Mouse (Mus musculus) liver, embryonic 13.5 days (tissue): ENCODE results near the gene Mpeg1. TPM values are rescaled to one million over a fixed set of nuclear protein-coding genes. Genes with fewer than 3 reads are reported as not detected.

Source experiments
- ATAC-seq: fragments of 200-750 bp; cut with Nextera tagmentation; 2 replicates; pipeline ENCODE4 v1.8.0; 2017; ENCODE audit warnings: low read depth, mild to moderate bottlenecking, moderate number of reproducible peaks, moderate library complexity
- DNase-seq: peaks from one replicate; pipeline ENCODE4 v3.0.0; 2022
- H3K27ac ChIP-seq: fragments of 300-500 bp; sonication (generic); 2 replicates; pipeline ENCODE4 v1.5.1; 2015; ENCODE audit warnings: moderate library complexity, mild to moderate bottlenecking, inconsistent platforms
- H3K27me3 ChIP-seq: fragments of 300-500 bp; sonication (generic); 2 replicates; pipeline ENCODE4 v1.6.1; 2015; ENCODE audit warnings: mild to moderate bottlenecking, inconsistent platforms
- H3K36me3 ChIP-seq: fragments of 300-500 bp; sonication (generic); 2 replicates; pipeline ENCODE4 v1.6.1; 2015; ENCODE audit warnings: mild to moderate bottlenecking, inconsistent platforms
- H3K4me1 ChIP-seq: fragments of 300-500 bp; sonication (generic); replicated peaks from 2 replicates; pipeline ENCODE4 v1.6.1; 2015; ENCODE audit warnings: inconsistent platforms
- H3K4me2 ChIP-seq: fragments of 300-500 bp; sonication (generic); 2 replicates; pipeline ENCODE4 v1.6.1; 2015; ENCODE audit warnings: inconsistent platforms, mild to moderate bottlenecking, moderate library complexity
- H3K4me3 ChIP-seq: fragments of 300-500 bp; sonication (generic); replicated peaks from 2 replicates; pipeline ENCODE4 v1.5.1; 2015; ENCODE audit warnings: mild to moderate bottlenecking, inconsistent platforms
- H3K9ac ChIP-seq: fragments of 300-500 bp; sonication (generic); 2 replicates; pipeline ENCODE4 v1.6.1; 2015; ENCODE audit warnings: mild to moderate bottlenecking, inconsistent platforms
- H3K9me3 ChIP-seq: fragments of 300-500 bp; sonication (generic); replicated peaks from 2 replicates; pipeline ENCODE4 v1.6.1; 2016; ENCODE audit warnings: inconsistent platforms
- WGBS: fragments of 180-500 bp; shearing (Covaris S2); methylation state at CpG from one replicate; pipeline ENCODE4 v1.1.7; 2015; ENCODE audit not compliant: insufficient replicate concordance; 5-methylcytosine and 5-hydroxymethylcytosine counted together
- polyA plus RNA-seq: library from polyadenylated mRNA; unstranded; fragments of >200 nt; fragmentation: Nextera tagmentation; extraction: Ambion mirVana; gene quantifications from 2 replicates; pipeline ENCODE4 v1.2.1, GENCODE M21; 2015

Mpeg1 gene
- polyA plus RNA-seq, 1 experiment from 2014 or later = 1.0 TPM

GRCm38 (mm10) chr19:12485223-12485622 is 24.6 kb downstream of the Mpeg1 start:
- no peak overlapping the region for H3K4me2 ChIP-seq
- H3K36me3 ChIP-seq = peaks cover 9% of the 10 kb centered on the region
- H3K27ac ChIP-seq = no peak overlapping the region
- H3K9ac ChIP-seq = no peak overlapping the region
- H3K4me3 ChIP-seq = no peak overlapping the region
- H3K27me3 ChIP-seq = no peaks in the 10 kb centered on the region
- WGBS = 70% methylated on average over 13 of the region's 13 CpGs
- no peaks in the 10 kb centered on the region for H3K9me3 ChIP-seq
- ATAC-seq = no peak
- H3K4me1 ChIP-seq = peaks cover 12% of the 10 kb centered on the region
- no peak for DNase-seq

GRCm38 (mm10) chr19:12485631-12486030 is 25.1 kb downstream of the Mpeg1 start:
- Histone ChIP-seq H3K4me1 (peaks cover 12% of the 10 kb centered on the region), H3K27me3 (no peaks in the 10 kb centered on the region), H3K9ac (no peak overlapping the region), H3K9me3 (no peaks in the 10 kb centered on the region), H3K36me3 (peaks cover 9% of the 10 kb centered on the region), H3K4me3 (no peak overlapping the region), H3K27ac (no peak overlapping the region), H3K4me2 (no peak overlapping the region)
- 60% methylated on average over 3 of the region's 3 CpGs for WGBS
- ATAC-seq = no peak
- no peak for DNase-seq

GRCm38 (mm10) chr19:12486875-12487274 is 26.3 kb downstream of the Mpeg1 start:
- peaks cover 15% of the 10 kb centered on the region for H3K36me3 ChIP-seq
- H3K9me3 ChIP-seq = no peaks in the 10 kb centered on the region
- 58% methylated on average over 6 of the region's 6 CpGs for WGBS
- ATAC-seq (no peak), DNase-seq (no peak)
- no peak overlapping the region for H3K4me2 ChIP-seq
- no peaks in the 10 kb centered on the region for H3K27me3 ChIP-seq
- peaks cover 12% of the 10 kb centered on the region for H3K4me1 ChIP-seq
- H3K4me3 ChIP-seq = no peak overlapping the region
- no peak overlapping the region for H3K9ac ChIP-seq
- 0 out of 2 replicates have a peak overlapping the region, but pooled peaks have one; percentile 11 for H3K27ac ChIP-seq

- Histone ChIP-seq H3K4me3 (no peak overlapping the region), H3K27me3 (no peaks in the 10 kb centered on the region), H3K4me2 (no peak overlapping the region), H3K4me1 (peaks cover 12% of the 10 kb centered on the region), H3K27ac (peak overlapping the region; percentile 27; the same call in 1 of the 2 replicates), H3K36me3 (peaks cover 11% of the 10 kb centered on the region; the same call in 1 of the 2 replicates), H3K9me3 (no peaks in the 10 kb centered on the region), H3K9ac (no peak overlapping the region)
- DNase-seq (no peak), ATAC-seq (no peak)
- WGBS = 74% methylated on average over 12 of the region's 12 CpGs
Observed at GRCm38 (mm10) chr19:12487511-12488204, 27.1 kb downstream of the Mpeg1 start.

GRCm38 (mm10) chr19:12488205-12488966 is 27.8 kb downstream of the Mpeg1 start:
- peak; percentile 66 for ATAC-seq
- H3K36me3 ChIP-seq = peaks cover 11% of the 10 kb centered on the region; the same call in 1 of the 2 replicates
- 33% methylated on average over 9 of the region's 9 CpGs for WGBS
- no peaks in the 10 kb centered on the region for H3K27me3 ChIP-seq
- H3K9me3 ChIP-seq = no peaks in the 10 kb centered on the region
- peak overlapping the region; percentile 78 for H3K27ac ChIP-seq
- DNase-seq = no peak
- no peak overlapping the region for H3K9ac ChIP-seq
- H3K4me1 ChIP-seq = peaks cover 12% of the 10 kb centered on the region
- H3K4me3 ChIP-seq = no peak overlapping the region
- peak overlapping the region; percentile 24; the same call in 1 of the 2 replicates for H3K4me2 ChIP-seq

GRCm38 (mm10) chr19:12488969-12489674 is 28.5 kb downstream of the Mpeg1 start:
- H3K4me3 ChIP-seq = no peak overlapping the region
- WGBS = 44% methylated on average over 8 of the region's 8 CpGs
- no peak overlapping the region for H3K9ac ChIP-seq

GRCm38 (mm10) chr19:12489675-12490570 is 29.3 kb downstream of the Mpeg1 start:
- ATAC-seq = no peak
- peak overlapping the region; percentile 28; the same call in 1 of the 2 replicates for H3K4me2 ChIP-seq
- no peaks in the 10 kb centered on the region for H3K27me3 ChIP-seq
- 66% methylated on average over 11 of the region's 11 CpGs for WGBS
- H3K9me3 ChIP-seq = no peaks in the 10 kb centered on the region
- H3K9ac ChIP-seq = no peak overlapping the region
- 0 out of 2 replicates have a peak overlapping the region, but pooled peaks have one; percentile 50 for H3K27ac ChIP-seq
- H3K4me1 ChIP-seq = peaks cover 12% of the 10 kb centered on the region
- H3K4me3 ChIP-seq = no peak overlapping the region
- H3K36me3 ChIP-seq = peaks cover 11% of the 10 kb centered on the region; the same call in 1 of the 2 replicates
- DNase-seq = no peak

More at GRCm38 (mm10) chr19:12488969-12489674, 28.5 kb downstream of the Mpeg1 start:
- no peaks in the 10 kb centered on the region for H3K27me3 ChIP-seq
- peak overlapping the region; percentile 78; the same call in 1 of the 2 replicates for H3K27ac ChIP-seq
- peaks cover 11% of the 10 kb centered on the region; the same call in 1 of the 2 replicates for H3K36me3 ChIP-seq
- H3K4me2 ChIP-seq = peak overlapping the region; percentile 28; the same call in 1 of the 2 replicates
- no peaks in the 10 kb centered on the region for H3K9me3 ChIP-seq
- ATAC-seq = peak; percentile 75
- DNase-seq = no peak
- H3K4me1 ChIP-seq = peaks cover 12% of the 10 kb centered on the region

GRCm38 (mm10) chr19:12491636-12492035 is 31.1 kb downstream of the Mpeg1 start:
- DNase-seq (no peak), ATAC-seq (no peak)
- H3K4me3 ChIP-seq = no peak overlapping the region
- H3K4me2 ChIP-seq = no peak overlapping the region
- no peak overlapping the region for H3K27ac ChIP-seq
- H3K27me3 ChIP-seq = no peaks in the 10 kb centered on the region
- peaks cover 11% of the 10 kb centered on the region; the same call in 1 of the 2 replicates for H3K36me3 ChIP-seq
- no peaks in the 10 kb centered on the region for H3K9me3 ChIP-seq
- WGBS = 69% methylated on average over 7 of the region's 7 CpGs
- H3K9ac ChIP-seq = no peak overlapping the region
- peaks cover 12% of the 10 kb centered on the region for H3K4me1 ChIP-seq

- no peak for ATAC-seq
- H3K27ac ChIP-seq = no peak overlapping the region
- H3K4me1 ChIP-seq = peaks cover under 1% of the 10 kb centered on the region; the same call in 1 of the 2 replicates
- WGBS = 38% methylated on average over 4 of the region's 4 CpGs
- H3K4me3 ChIP-seq = no peak overlapping the region
- H3K4me2 ChIP-seq = no peak overlapping the region
- no peak overlapping the region for H3K9ac ChIP-seq
- H3K27me3 ChIP-seq = peaks cover 3% of the 10 kb centered on the region; the same call in 1 of the 2 replicates
- no peak for DNase-seq
- H3K9me3 ChIP-seq = no peaks in the 10 kb centered on the region
- H3K36me3 ChIP-seq = peaks cover 11% of the 10 kb centered on the region; the same call in 1 of the 2 replicates
Observed at GRCm38 (mm10) chr19:12493453-12494186, 33.0 kb downstream of the Mpeg1 start.

- H3K9ac ChIP-seq = no peak overlapping the region
- no peak overlapping the region for H3K4me3 ChIP-seq
- H3K9me3 ChIP-seq = no peaks in the 10 kb centered on the region
- H3K27ac ChIP-seq = no peak overlapping the region
- no peak for ATAC-seq
- no peak overlapping the region for H3K4me2 ChIP-seq
- peaks cover 8% of the 10 kb centered on the region; the same call in 1 of the 2 replicates for H3K27me3 ChIP-seq
- DNase-seq = no peak
- 44% methylated on average over 4 of the region's 4 CpGs for WGBS
- H3K4me1 ChIP-seq = no peaks in the 10 kb centered on the region
- peaks cover 11% of the 10 kb centered on the region; the same call in 1 of the 2 replicates for H3K36me3 ChIP-seq
Observed at GRCm38 (mm10) chr19:12494187-12494458, 33.5 kb downstream of the Mpeg1 start.
